Mouse (Mus musculus) cerebellum, adult 2 months (tissue): ENCODE results near the gene Plxnc1.

Experiments used
- CTCF ChIP-seq: fragments of 200-500 bp; IDR thresholded peaks from 2 replicates; pipeline ENCODE4 v1.5.1; 2011; ENCODE audit warnings: low read depth, mild to moderate bottlenecking, control low read depth, low read length, moderate library complexity, borderline replicate concordance; ENCODE audit not compliant: insufficient read depth
- POLR2A ChIP-seq: fragments of 200-500 bp; IDR thresholded peaks from 2 replicates; pipeline ENCODE4 v1.6.1; 2011; ENCODE audit warnings: low read length, control low read depth, borderline replicate concordance; ENCODE audit not compliant: insufficient read depth

GRCm38 (mm10) chr10:94958311-94958710 lies 13.7 kb upstream of the Plxnc1 start:
- TF ChIP-seq POLR2A: no peak
- TF ChIP-seq CTCF: peak; percentile 72; the same call in 1 of the 2 replicates
